Mouse (Mus musculus) embryonic facial prominence, embryonic 14.5 days (tissue): Measurements from ENCODE around the gene Tns1. TPM values are rescaled to one million over a fixed set of nuclear protein-coding genes. Genes with fewer than 3 reads are reported as not detected.

Experiments
- ATAC-seq: fragments of 200-750 bp; cut with Nextera tagmentation; 2 replicates; pipeline ENCODE4 v1.8.0; 2017; ENCODE audit warnings: low read depth, moderate number of reproducible peaks, moderate TSS enrichment
- DNase-seq: peaks from one replicate; pipeline ENCODE4 v3.0.0-alpha.2; 2015; ENCODE audit warnings: low spot score
- H3K27ac ChIP-seq: fragments of 300-500 bp; sonication (generic); replicated peaks from 2 replicates; pipeline ENCODE4 v1.5.1; 2014; ENCODE audit warnings: low read depth, mild to moderate bottlenecking, low read length, moderate library complexity
- H3K27me3 ChIP-seq: fragments of 300-500 bp; sonication (generic); replicated peaks from 2 replicates; pipeline ENCODE4 v1.6.1; 2014; ENCODE audit warnings: low read length; ENCODE audit not compliant: control insufficient read depth, insufficient read depth
- H3K36me3 ChIP-seq: fragments of 300-500 bp; sonication (generic); 2 replicates; pipeline ENCODE4 v1.6.1; 2014; ENCODE audit warnings: low read length, mixed read lengths; ENCODE audit not compliant: control insufficient read depth, insufficient read depth
- H3K4me1 ChIP-seq: fragments of 300-500 bp; sonication (generic); 2 replicates; pipeline ENCODE4 v1.6.1; 2014; ENCODE audit warnings: antibody characterized with exemption, low read length; ENCODE audit not compliant: control insufficient read depth, insufficient read depth
- H3K4me2 ChIP-seq: fragments of 300-500 bp; sonication (generic); 2 replicates; pipeline ENCODE4 v1.6.1; 2014; ENCODE audit warnings: low read depth, mild to moderate bottlenecking, low read length, moderate library complexity, mixed read lengths
- H3K4me3 ChIP-seq: fragments of 300-500 bp; sonication (generic); 2 replicates; pipeline ENCODE4 v1.5.1; 2014; ENCODE audit warnings: low read depth, mild to moderate bottlenecking, low read length
- H3K9ac ChIP-seq: fragments of 300-500 bp; sonication (generic); 2 replicates; pipeline ENCODE4 v1.6.1; 2014; ENCODE audit warnings: low read depth, mild to moderate bottlenecking, low read length, moderate library complexity, mixed read lengths
- H3K9me3 ChIP-seq: fragments of 300-500 bp; sonication (generic); 2 replicates; pipeline ENCODE4 v1.6.1; 2016; ENCODE audit warnings: low read length; ENCODE audit not compliant: control insufficient read depth
- WGBS: fragments of 180-500 bp; shearing (Covaris S2); extraction: QIAGEN DNeasy Blood & Tissue Kit; methylation state at CpG from one replicate; pipeline ENCODE4 v1.1.7; 2014; 5-methylcytosine and 5-hydroxymethylcytosine counted together
- polyA plus RNA-seq: library from polyadenylated mRNA; unstranded; fragments of >200 nt; fragmentation: Nextera tagmentation; extraction: Ambion mirVana; gene quantifications from 2 replicates; pipeline ENCODE4 v1.2.1, GENCODE M21; 2014

Tns1 gene
- polyA plus RNA-seq, 1 experiment from 2014 or later, result 58.5 TPM

- WGBS, result 55% methylated on average over 3 of the region's 3 CpGs
Measured at GRCm38 (mm10) chr1:74054471-74054870, 69.8 kb downstream of the Tns1 start.

GRCm38 (mm10) chr1:74054007-74054406, 70.2 kb downstream of the Tns1 start:
- Histone ChIP-seq H3K36me3 (no peaks in the 10 kb centered on the region), H3K27ac (no peak overlapping the region), H3K4me3 (no peak overlapping the region), H3K9me3 (no peaks in the 10 kb centered on the region), H3K4me2 (no peak overlapping the region), H3K27me3 (no peaks in the 10 kb centered on the region), H3K4me1 (peaks cover 21% of the 10 kb centered on the region), H3K9ac (no peak overlapping the region)
- ATAC-seq (peak; percentile 85), DNase-seq (peak; percentile 64)
- 46% methylated on average over 7 of the region's 7 CpGs for WGBS

More at GRCm38 (mm10) chr1:74054471-74054870, 69.8 kb downstream of the Tns1 start:
- ATAC-seq, result no peak
- H3K9ac ChIP-seq, result no peak overlapping the region
- H3K4me2 ChIP-seq, result no peak overlapping the region
- H3K36me3 ChIP-seq, result no peaks in the 10 kb centered on the region
- no peak overlapping the region for H3K4me3 ChIP-seq
- H3K4me1 ChIP-seq, result peaks cover 21% of the 10 kb centered on the region
- DNase-seq, result no peak
- no peak overlapping the region for H3K27ac ChIP-seq
- H3K9me3 ChIP-seq, result no peaks in the 10 kb centered on the region
- H3K27me3 ChIP-seq, result no peaks in the 10 kb centered on the region

GRCm38 (mm10) chr1:74053068-74053467, 71.2 kb downstream of the Tns1 start:
- peaks cover 19% of the 10 kb centered on the region for H3K4me1 ChIP-seq
- no peak overlapping the region for H3K9ac ChIP-seq
- 63% methylated on average over 2 of the region's 2 CpGs for WGBS

GRCm38 (mm10) chr1:74051349-74051748, 72.9 kb downstream of the Tns1 start:
- no peak overlapping the region for H3K4me2 ChIP-seq
- no peaks in the 10 kb centered on the region for H3K36me3 ChIP-seq
- H3K4me3 ChIP-seq, result no peak overlapping the region
- H3K9me3 ChIP-seq, result no peaks in the 10 kb centered on the region
- no peak overlapping the region for H3K9ac ChIP-seq
- 31% methylated on average over 2 of the region's 2 CpGs for WGBS
- ATAC-seq, result no peak
- no peaks in the 10 kb centered on the region for H3K27me3 ChIP-seq
- peaks cover 18% of the 10 kb centered on the region for H3K4me1 ChIP-seq
- DNase-seq, result no peak
- H3K27ac ChIP-seq, result no peak overlapping the region

More at GRCm38 (mm10) chr1:74053068-74053467, 71.2 kb downstream of the Tns1 start:
- Histone ChIP-seq H3K4me3 (no peak overlapping the region), H3K4me2 (no peak overlapping the region), H3K27ac (no peak overlapping the region), H3K27me3 (no peaks in the 10 kb centered on the region), H3K9me3 (no peaks in the 10 kb centered on the region), H3K36me3 (no peaks in the 10 kb centered on the region)
- ATAC-seq (no peak), DNase-seq (no peak)

GRCm38 (mm10) chr1:74049430-74049829, 74.8 kb downstream of the Tns1 start:
- ATAC-seq (0 out of 2 replicates have a peak, but pooled peaks have one; percentile 38), DNase-seq (peak; percentile 22)
- H3K9ac ChIP-seq, result no peak overlapping the region
- H3K4me3 ChIP-seq, result no peak overlapping the region
- no peaks in the 10 kb centered on the region for H3K36me3 ChIP-seq
- H3K27me3 ChIP-seq, result no peaks in the 10 kb centered on the region
- no peaks in the 10 kb centered on the region for H3K9me3 ChIP-seq
- peaks cover 16% of the 10 kb centered on the region for H3K4me1 ChIP-seq
- H3K27ac ChIP-seq, result no peak overlapping the region
- WGBS, result 72% methylated on average over 17 of the region's 17 CpGs
- H3K4me2 ChIP-seq, result no peak overlapping the region

GRCm38 (mm10) chr1:74047722-74048121, 76.5 kb downstream of the Tns1 start:
- no peak overlapping the region for H3K4me2 ChIP-seq
- no peak overlapping the region for H3K4me3 ChIP-seq
- peaks cover 14% of the 10 kb centered on the region for H3K4me1 ChIP-seq
- no peak overlapping the region for H3K9ac ChIP-seq
- H3K27ac ChIP-seq, result no peak overlapping the region
- H3K36me3 ChIP-seq, result no peaks in the 10 kb centered on the region
- ATAC-seq, result no peak
- no peaks in the 10 kb centered on the region for H3K9me3 ChIP-seq
- no peak for DNase-seq
- H3K27me3 ChIP-seq, result no peaks in the 10 kb centered on the region
- 72% methylated on average over 6 of the region's 6 CpGs for WGBS

- ATAC-seq, result no peak
- Histone ChIP-seq H3K4me2 (no peak overlapping the region), H3K4me1 (peaks cover 16% of the 10 kb centered on the region)
Measured at GRCm38 (mm10) chr1:74047311-74047710, 76.9 kb downstream of the Tns1 start.

GRCm38 (mm10) chr1:74045034-74045433, 79.2 kb downstream of the Tns1 start:
- peaks cover 34% of the 10 kb centered on the region for H3K4me1 ChIP-seq

More at GRCm38 (mm10) chr1:74047311-74047710, 76.9 kb downstream of the Tns1 start:
- Histone ChIP-seq H3K9me3 (no peaks in the 10 kb centered on the region), H3K9ac (no peak overlapping the region), H3K4me3 (no peak overlapping the region), H3K27ac (no peak overlapping the region), H3K27me3 (no peaks in the 10 kb centered on the region), H3K36me3 (no peaks in the 10 kb centered on the region)
- WGBS, result 47% methylated on average over 2 of the region's 2 CpGs
- DNase-seq, result no peak

GRCm38 (mm10) chr1:74044421-74044820, 79.8 kb downstream of the Tns1 start:
- no peak overlapping the region for H3K9ac ChIP-seq

More at GRCm38 (mm10) chr1:74045034-74045433, 79.2 kb downstream of the Tns1 start:
- Histone ChIP-seq H3K9ac (no peak overlapping the region), H3K27me3 (no peaks in the 10 kb centered on the region), H3K4me2 (no peak overlapping the region), H3K27ac (no peak overlapping the region), H3K4me3 (no peak overlapping the region), H3K36me3 (no peaks in the 10 kb centered on the region), H3K9me3 (no peaks in the 10 kb centered on the region)
- WGBS, result 87% methylated on average over 2 of the region's 2 CpGs
- DNase-seq (no peak), ATAC-seq (no peak)

More at GRCm38 (mm10) chr1:74044421-74044820, 79.8 kb downstream of the Tns1 start:
- Histone ChIP-seq H3K36me3 (no peaks in the 10 kb centered on the region), H3K9me3 (no peaks in the 10 kb centered on the region), H3K4me3 (no peak overlapping the region), H3K27ac (no peak overlapping the region), H3K4me1 (peaks cover 34% of the 10 kb centered on the region), H3K27me3 (no peaks in the 10 kb centered on the region), H3K4me2 (no peak overlapping the region)
- DNase-seq, result no peak
- no peak for ATAC-seq
- 69% methylated on average over 1 of the region's 1 CpGs for WGBS
